Mouse (Mus musculus) stomach, embryonic 14.5 days (tissue): ENCODE measurements around the gene Diaph3. TPM values are rescaled to one million over a fixed set of nuclear protein-coding genes. Genes with fewer than 3 reads are reported as not detected.

ENCODE experiments used
- ATAC-seq: fragments of 200-750 bp; cut with Nextera tagmentation; 2 replicates; pipeline ENCODE4 v1.8.0; 2017; ENCODE audit warnings: low read depth, moderate TSS enrichment; ENCODE audit not compliant: insufficient number of reproducible peaks, insufficient read depth, low FRiP score
- H3K27ac ChIP-seq: fragments of 300-500 bp; sonication (generic); 2 replicates; pipeline ENCODE4 v1.5.1; 2014; ENCODE audit warnings: mild to moderate bottlenecking, low read length, moderate library complexity, mixed read lengths
- H3K27me3 ChIP-seq: fragments of 300-500 bp; sonication (generic); 2 replicates; pipeline ENCODE4 v1.6.1; 2014; ENCODE audit warnings: low read length, control low read depth, mixed read lengths; ENCODE audit not compliant: control insufficient read depth, insufficient read depth
- H3K36me3 ChIP-seq: fragments of 300-500 bp; sonication (generic); 2 replicates; pipeline ENCODE4 v1.6.1; 2014; ENCODE audit warnings: mild to moderate bottlenecking, control low read depth, low read length, moderate library complexity, mixed read lengths; ENCODE audit not compliant: control insufficient read depth, insufficient read depth
- H3K4me1 ChIP-seq: fragments of 300-500 bp; sonication (generic); 2 replicates; pipeline ENCODE4 v1.6.1; 2014; ENCODE audit warnings: low read length, control low read depth, mixed read lengths; ENCODE audit not compliant: control insufficient read depth, insufficient read depth
- H3K4me2 ChIP-seq: fragments of 300-500 bp; sonication (generic); replicated peaks from 2 replicates; pipeline ENCODE4 v1.6.1; 2014; ENCODE audit warnings: low read depth, low read length, control low read depth
- H3K4me3 ChIP-seq: fragments of 300-500 bp; sonication (generic); 2 replicates; pipeline ENCODE4 v1.5.1; 2014; ENCODE audit warnings: low read depth, low read length, control low read depth
- H3K9ac ChIP-seq: fragments of 300-500 bp; sonication (generic); replicated peaks from 2 replicates; pipeline ENCODE4 v1.6.1; 2014; ENCODE audit warnings: low read depth, mild to moderate bottlenecking, control low read depth, low read length, moderate library complexity, mixed read lengths
- H3K9me3 ChIP-seq: fragments of 300-500 bp; sonication (generic); 2 replicates; pipeline ENCODE4 v1.6.1; 2016; ENCODE audit warnings: low read depth, low read length, control low read depth; ENCODE audit not compliant: control insufficient read depth
- WGBS: fragments of 180-500 bp; shearing (Covaris S2); extraction: QIAGEN DNeasy Blood & Tissue Kit; methylation state at CpG from one replicate; pipeline ENCODE4 v1.1.7; 2014; 5-methylcytosine and 5-hydroxymethylcytosine counted together
- polyA plus RNA-seq: library from polyadenylated mRNA; unstranded; fragments of >200 nt; fragmentation: Nextera tagmentation; extraction: Ambion mirVana; gene quantifications from 2 replicates; pipeline ENCODE4 v1.2.1, GENCODE M21; 2014

Diaph3 gene
- polyA plus RNA-seq, 1 experiment from 2014 or later, result 23.4 TPM

- Histone ChIP-seq H3K36me3 (no peaks in the 10 kb centered on the region), H3K4me3 (no peak overlapping the region), H3K9me3 (no peaks in the 10 kb centered on the region), H3K4me1 (no peaks in the 10 kb centered on the region), H3K9ac (no peak overlapping the region), H3K4me2 (no peak overlapping the region), H3K27ac (no peak overlapping the region), H3K27me3 (no peaks in the 10 kb centered on the region)
- 74% methylated on average over 2 of the region's 2 CpGs for WGBS
- no peak for ATAC-seq
Measured at GRCm38 (mm10) chr14:86937953-86938352, 203.1 kb downstream of the Diaph3 start.

GRCm38 (mm10) chr14:86936424-86936823, 204.6 kb downstream of the Diaph3 start:
- H3K36me3 ChIP-seq, result no peaks in the 10 kb centered on the region
- H3K4me1 ChIP-seq, result no peaks in the 10 kb centered on the region
- H3K27ac ChIP-seq, result no peak overlapping the region
- H3K9ac ChIP-seq, result no peak overlapping the region
- no peak for ATAC-seq
- H3K27me3 ChIP-seq, result no peaks in the 10 kb centered on the region
- 73% methylated on average over 3 of the region's 3 CpGs for WGBS
- no peak overlapping the region for H3K4me2 ChIP-seq
- no peaks in the 10 kb centered on the region for H3K9me3 ChIP-seq
- no peak overlapping the region for H3K4me3 ChIP-seq

GRCm38 (mm10) chr14:86930763-86931162, 210.3 kb downstream of the Diaph3 start:
- no peak for ATAC-seq
- H3K9me3 ChIP-seq, result no peaks in the 10 kb centered on the region
- H3K4me1 ChIP-seq, result no peaks in the 10 kb centered on the region
- WGBS, result 84% methylated on average over 4 of the region's 4 CpGs
- H3K9ac ChIP-seq, result no peak overlapping the region
- no peak overlapping the region for H3K27ac ChIP-seq
- H3K27me3 ChIP-seq, result no peaks in the 10 kb centered on the region
- H3K36me3 ChIP-seq, result no peaks in the 10 kb centered on the region
- no peak overlapping the region for H3K4me2 ChIP-seq
- H3K4me3 ChIP-seq, result no peak overlapping the region

GRCm38 (mm10) chr14:86926827-86927226, 214.2 kb downstream of the Diaph3 start:
- 90% methylated on average over 7 of the region's 7 CpGs for WGBS
- no peaks in the 10 kb centered on the region for H3K4me1 ChIP-seq
- no peak for ATAC-seq
- no peaks in the 10 kb centered on the region for H3K27me3 ChIP-seq
- no peak overlapping the region for H3K27ac ChIP-seq
- no peaks in the 10 kb centered on the region for H3K36me3 ChIP-seq
- H3K9ac ChIP-seq, result no peak overlapping the region
- no peak overlapping the region for H3K4me3 ChIP-seq
- no peak overlapping the region for H3K4me2 ChIP-seq
- H3K9me3 ChIP-seq, result no peaks in the 10 kb centered on the region

- no peak for ATAC-seq
- H3K9ac ChIP-seq, result no peak overlapping the region
- H3K4me1 ChIP-seq, result no peaks in the 10 kb centered on the region
- H3K4me2 ChIP-seq, result no peak overlapping the region
- no peak overlapping the region for H3K4me3 ChIP-seq
- no peak overlapping the region for H3K27ac ChIP-seq
- H3K36me3 ChIP-seq, result no peaks in the 10 kb centered on the region
- no peaks in the 10 kb centered on the region for H3K9me3 ChIP-seq
- no peaks in the 10 kb centered on the region for H3K27me3 ChIP-seq
Measured at GRCm38 (mm10) chr14:86898898-86899297, 242.1 kb downstream of the Diaph3 start.

- H3K9ac ChIP-seq, result no peak overlapping the region
- no peak overlapping the region for H3K27ac ChIP-seq
- H3K9me3 ChIP-seq, result no peaks in the 10 kb centered on the region
- ATAC-seq, result no peak
- no peaks in the 10 kb centered on the region for H3K27me3 ChIP-seq
- H3K36me3 ChIP-seq, result no peaks in the 10 kb centered on the region
- WGBS, result 74% methylated on average over 3 of the region's 3 CpGs
- no peak overlapping the region for H3K4me2 ChIP-seq
- no peaks in the 10 kb centered on the region for H3K4me1 ChIP-seq
- H3K4me3 ChIP-seq, result no peak overlapping the region
Measured at GRCm38 (mm10) chr14:86889070-86889804, 251.8 kb downstream of the Diaph3 start.

- no peak overlapping the region for H3K4me3 ChIP-seq
- no peaks in the 10 kb centered on the region for H3K27me3 ChIP-seq
- no peaks in the 10 kb centered on the region for H3K9me3 ChIP-seq
- WGBS, result 72% methylated on average over 5 of the region's 5 CpGs
- no peaks in the 10 kb centered on the region for H3K36me3 ChIP-seq
- ATAC-seq, result no peak
- no peaks in the 10 kb centered on the region for H3K4me1 ChIP-seq
- H3K4me2 ChIP-seq, result no peak overlapping the region
- H3K27ac ChIP-seq, result no peak overlapping the region
- no peak overlapping the region for H3K9ac ChIP-seq
Measured at GRCm38 (mm10) chr14:86885417-86886098, 255.5 kb downstream of the Diaph3 start.

GRCm38 (mm10) chr14:86869536-86869935, 271.5 kb downstream of the Diaph3 start:
- no peaks in the 10 kb centered on the region for H3K4me1 ChIP-seq
- H3K27me3 ChIP-seq, result no peaks in the 10 kb centered on the region
- no peak for ATAC-seq
- H3K9ac ChIP-seq, result no peak overlapping the region
- H3K4me3 ChIP-seq, result no peak overlapping the region
- no peak overlapping the region for H3K27ac ChIP-seq
- no peaks in the 10 kb centered on the region for H3K9me3 ChIP-seq
- no peak overlapping the region for H3K4me2 ChIP-seq
- WGBS, result 87% methylated on average over 5 of the region's 5 CpGs
- H3K36me3 ChIP-seq, result no peaks in the 10 kb centered on the region
